Mouse (Mus musculus) gastrocnemius, postnatal 36 days (tissue): ENCODE results near the gene 1700029P11Rik. TPM values are rescaled to one million over a fixed set of nuclear protein-coding genes. Genes with fewer than 3 reads are reported as not detected.

Experiments used
- DNase-seq, 2 experiments: peaks; one replicate each; pipeline ENCODE4 v3.0.0; 2022
- intact Hi-C: fragments of 180-260 bp; cut with DNase I; formaldehyde crosslinking; loops from one replicate; pipeline ENCODE4 v1.15.1; 2025
- total RNA-seq, 2 experiments: library from RNA; stranded (reverse); gene quantifications; 2 replicates each; pipeline ENCODE4 v1.2.3; 2021

1700029P11Rik gene
- total RNA-seq, 2 experiments from 2014 or later: not detected

GRCm38 (mm10) chr15:81990549-81990948 is 10.2 kb downstream of the 1700029P11Rik start:
- no peak for DNase-seq

GRCm38 (mm10) chr15:81993992-81994391 is 13.7 kb downstream of the 1700029P11Rik start:
- intact Hi-C loops: no loop called here
- DNase-seq: no peak

More at GRCm38 (mm10) chr15:81990549-81990948, 10.2 kb downstream of the 1700029P11Rik start:
- intact Hi-C loops: no loop called here

DNA sequence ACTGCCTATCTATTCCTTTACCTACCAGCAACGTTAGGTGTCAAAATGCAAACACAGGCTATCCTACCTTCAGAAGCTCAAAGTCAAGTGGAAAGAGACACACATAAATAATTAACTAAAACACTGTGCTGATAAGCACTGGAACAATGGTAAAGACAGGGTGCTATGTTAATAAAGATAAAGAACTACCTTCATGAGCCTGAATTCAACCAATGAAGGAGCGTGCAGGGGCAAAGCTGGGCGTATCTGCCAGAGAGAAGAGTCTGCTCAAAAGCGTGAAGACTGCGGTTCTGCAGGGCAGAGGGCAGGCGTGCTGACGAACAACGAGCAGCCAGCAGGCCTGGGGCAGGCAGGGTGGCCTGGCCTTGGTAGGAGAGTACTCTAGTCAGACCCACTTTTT is 23.9 kb downstream of the 1700029P11Rik start:
- DNase-seq: no peak
- intact Hi-C loops: no loop called here

DNA sequence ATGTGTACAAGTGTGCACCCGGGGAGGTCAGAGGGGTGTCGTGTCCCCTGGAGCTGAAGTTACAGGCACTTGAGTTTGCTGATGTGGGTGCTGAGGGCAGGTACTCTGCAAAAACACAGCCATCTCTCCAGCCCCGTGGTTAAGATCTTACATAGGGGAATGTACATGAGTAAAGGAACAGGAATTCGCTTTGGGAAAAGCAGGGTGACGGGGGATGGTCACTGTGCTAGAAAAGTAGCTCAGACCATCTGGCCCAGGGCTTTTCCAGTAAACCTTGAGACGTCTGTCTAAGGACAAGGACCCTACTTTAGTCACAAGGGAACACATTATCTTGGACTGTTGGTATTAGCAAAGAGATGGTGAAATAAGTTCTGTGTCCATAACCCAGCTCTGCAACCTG is 31.6 kb downstream of the 1700029P11Rik start:
- intact Hi-C loops: no loop called here
- DNase-seq: no peak

DNA sequence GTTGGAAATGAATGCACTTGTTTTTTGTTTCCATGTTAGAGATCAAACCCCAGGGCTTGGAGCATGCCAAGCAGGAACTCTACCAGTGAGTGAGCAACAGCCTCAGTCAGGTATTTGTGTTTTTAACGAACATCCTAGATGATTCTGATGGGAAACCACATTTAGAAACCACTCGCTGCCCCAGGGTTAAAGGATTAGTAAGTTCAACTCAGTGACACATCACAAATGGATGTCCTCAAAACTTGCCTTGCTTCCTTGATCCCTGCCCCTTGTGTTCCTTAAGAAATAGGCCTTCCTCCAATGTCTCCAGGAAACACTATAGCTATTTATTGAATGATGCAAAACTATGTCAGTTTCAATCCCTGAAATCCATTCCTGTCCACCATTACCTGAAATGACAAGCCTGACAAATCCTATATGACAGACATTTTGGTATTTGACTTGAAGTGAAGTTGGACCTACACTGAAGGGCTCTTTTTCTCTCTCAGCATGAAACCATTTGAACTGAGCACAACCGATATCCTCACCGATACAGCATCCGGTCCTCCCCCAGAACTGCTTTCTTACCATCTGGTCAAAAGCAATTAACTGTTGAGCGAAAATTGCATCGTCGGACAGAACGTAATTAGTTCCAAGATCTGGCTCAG is 34.5 kb downstream of the 1700029P11Rik start:
- intact Hi-C loops: no loop called here
- no peak for DNase-seq

GRCm38 (mm10) chr15:82015392-82016100 is 35.2 kb downstream of the 1700029P11Rik start:
- DNase-seq: peak in 1 of 2 experiments; percentile 18
- intact Hi-C loops: no loop called here

DNA sequence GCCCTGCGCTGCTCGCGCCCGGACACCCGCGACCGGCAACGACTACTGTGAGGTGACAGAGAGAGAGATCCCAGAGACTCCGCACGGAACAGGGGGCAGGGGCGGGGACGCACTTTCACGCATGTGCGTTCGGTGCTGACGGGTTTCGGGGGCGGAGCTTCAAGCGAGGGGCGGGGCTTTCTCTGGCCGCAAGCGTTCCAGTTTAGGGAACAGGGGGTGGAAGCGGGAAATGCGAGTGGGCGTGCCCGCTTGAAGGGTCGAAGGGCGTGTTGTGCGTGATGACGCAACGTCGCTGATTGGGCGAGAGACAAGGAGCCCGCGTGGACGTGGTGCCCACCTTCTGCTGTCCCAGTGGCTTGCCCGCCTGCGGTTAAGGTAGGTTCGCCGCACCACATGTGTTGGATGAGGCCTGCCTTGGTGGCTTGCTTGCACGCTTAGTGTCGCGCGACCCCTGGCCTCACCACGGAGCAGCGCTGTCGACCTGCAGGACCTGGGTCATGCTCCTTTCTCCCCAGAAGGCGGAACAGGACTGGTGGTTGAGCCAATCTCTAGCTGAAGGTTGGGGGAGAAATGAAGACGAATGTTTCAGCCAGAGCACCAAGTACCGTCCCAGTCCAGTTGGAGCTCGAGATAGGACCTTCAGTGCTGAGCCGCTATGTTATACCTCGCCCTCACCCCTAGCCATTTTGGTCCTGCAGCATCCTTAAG is 35.9 kb downstream of the 1700029P11Rik start:
- DNase-seq: peak; percentile 99 to 100
- intact Hi-C loops: no loop called here

DNA sequence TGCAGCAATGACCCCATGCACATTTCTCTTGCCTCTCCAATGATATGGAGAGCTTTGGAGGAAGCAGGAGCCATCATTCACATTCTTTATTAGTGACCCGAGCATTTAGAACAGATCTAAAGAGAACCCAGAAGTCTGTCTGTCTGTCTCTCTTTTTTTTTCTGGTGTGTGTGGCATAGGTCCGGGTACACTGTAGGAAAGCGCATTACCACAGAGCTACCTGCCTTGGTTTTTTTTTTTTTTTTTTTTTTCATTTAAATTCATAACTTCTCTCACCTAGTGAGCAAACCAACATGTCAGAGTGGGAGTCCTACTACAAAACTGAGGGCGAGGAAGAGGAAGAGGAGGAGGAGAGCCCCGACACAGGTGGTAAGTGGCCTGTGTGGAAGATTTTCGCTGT is 36.5 kb downstream of the 1700029P11Rik start:
- intact Hi-C loops: no loop called here

GRCm38 (mm10) chr15:82017461-82017860 is 37.1 kb downstream of the 1700029P11Rik start:
- DNase-seq: no peak
- intact Hi-C loops: no loop called here

More for the DNA sequence above, 36.5 kb downstream of the 1700029P11Rik start:
- no peak for DNase-seq

- intact Hi-C loops: no loop called here
- no peak for DNase-seq
Observed at GRCm38 (mm10) chr15:82019288-82019687, 38.9 kb downstream of the 1700029P11Rik start.

- DNase-seq: no peak
Observed at GRCm38 (mm10) chr15:82022535-82023088, 42.3 kb downstream of the 1700029P11Rik start.

GRCm38 (mm10) chr15:82023965-82024635 is 43.8 kb downstream of the 1700029P11Rik start:
- intact Hi-C loops: no loop called here

More at GRCm38 (mm10) chr15:82022535-82023088, 42.3 kb downstream of the 1700029P11Rik start:
- intact Hi-C loops: no loop called here

DNA sequence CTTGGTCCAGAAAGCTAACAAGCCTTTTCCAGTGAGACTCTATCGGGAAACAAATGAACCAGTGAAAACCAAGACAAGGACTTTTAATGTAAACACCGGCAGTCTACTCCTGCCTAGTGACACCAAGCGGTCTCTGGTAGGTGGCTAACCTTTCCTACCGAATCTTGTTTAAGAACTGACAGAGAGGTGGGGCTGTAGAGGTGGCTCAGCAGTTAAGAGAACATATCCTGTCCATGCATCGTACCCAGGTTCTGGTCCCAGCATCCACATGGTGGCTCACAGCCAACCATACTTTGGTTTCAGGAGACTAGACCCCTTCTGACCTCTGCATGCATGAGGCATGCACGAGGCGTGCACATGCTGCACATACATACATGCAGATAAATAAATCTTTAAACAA is 46.9 kb downstream of the 1700029P11Rik start:
- intact Hi-C loops: no loop called here
- no peak for DNase-seq

More at GRCm38 (mm10) chr15:82023965-82024635, 43.8 kb downstream of the 1700029P11Rik start:
- no peak for DNase-seq

DNA sequence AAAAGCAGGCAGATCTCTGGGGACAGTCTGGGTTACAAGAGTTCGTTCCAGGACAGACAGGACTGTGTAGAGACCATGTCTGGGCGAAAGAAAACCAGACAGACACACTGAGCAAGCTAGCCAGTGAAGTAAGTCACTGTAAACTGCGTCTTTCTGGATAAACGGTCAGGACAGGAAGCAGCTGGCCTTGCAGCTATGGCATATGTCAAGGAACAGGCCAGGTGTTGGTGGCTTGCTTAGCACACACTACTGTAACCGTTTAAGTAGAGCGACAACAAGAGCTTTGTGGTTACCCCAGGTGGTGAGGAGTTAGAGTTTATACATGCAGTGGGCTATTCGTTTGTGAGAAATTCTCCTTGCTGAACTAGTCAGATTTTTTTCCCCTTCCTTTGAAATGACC is 47.4 kb downstream of the 1700029P11Rik start:
- DNase-seq: no peak
- intact Hi-C loops: no loop called here

Other genes starting within 250 kb of the 1700029P11Rik start
- 10 to 100 TPM; 27.3 to 28.3 TPM for gene Zc3h7b, start 235.5 kb upstream of the 1700029P11Rik start, total RNA-seq
- gene Rangap1, start 235.0 kb upstream of the 1700029P11Rik start, total RNA-seq: 10 to 100 TPM; 18.9 to 19.5 TPM
- gene Tef, start 178.1 kb upstream of the 1700029P11Rik start, total RNA-seq: 100 to 1,000 TPM; 167 to 181 TPM
- gene Tob2, start 121.7 kb upstream of the 1700029P11Rik start, total RNA-seq: 100 to 1,000 TPM in 1 of 2 experiments, 10 to 100 TPM in 1; 90.3 to 144 TPM
- 10 to 100 TPM; 38.1 to 39.4 TPM for gene Phf5a, start 108.6 kb upstream of the 1700029P11Rik start, total RNA-seq
- 1,000 to 10,000 TPM; 1,185 to 1,290 TPM for gene Aco2, start 108.2 kb upstream of the 1700029P11Rik start, total RNA-seq
- 1 to 10 TPM; 7.7 TPM for gene Polr3h, start 54.3 kb upstream of the 1700029P11Rik start, total RNA-seq
- gene Csdc2, start 43.8 kb upstream of the 1700029P11Rik start, total RNA-seq: 1 to 10 TPM; 1.8 to 2.3 TPM
- gene Pmm1, start 19.6 kb upstream of the 1700029P11Rik start, total RNA-seq: 10 to 100 TPM; 14.7 to 15.5 TPM
- 10 to 100 TPM; 17.8 to 22.9 TPM for gene Xrcc6, start 7.3 kb downstream of the 1700029P11Rik start, total RNA-seq
- 10 to 100 TPM; 16.7 to 17.7 TPM for gene Desi1, start 53.3 kb downstream of the 1700029P11Rik start, total RNA-seq
- 10 to 100 TPM; 36.0 to 47.5 TPM for gene Snu13, start 67.1 kb downstream of the 1700029P11Rik start, total RNA-seq
- gene 4930407I10Rik, start 78.6 kb downstream of the 1700029P11Rik start, total RNA-seq: not detected
- under 1 TPM; 0.08 to 0.15 TPM for gene Mei1, start 89.5 kb downstream of the 1700029P11Rik start, total RNA-seq
- 10 to 100 TPM; 10.2 to 17.0 TPM for gene Ccdc134, start 147.4 kb downstream of the 1700029P11Rik start, total RNA-seq
- gene Srebf2, start 166.6 kb downstream of the 1700029P11Rik start, total RNA-seq: 1 to 10 TPM; 9.2 to 9.8 TPM
- not detected for gene Shisa8, start 232.3 kb downstream of the 1700029P11Rik start, total RNA-seq
- not detected for gene Tnfrsf13c, start 243.8 kb downstream of the 1700029P11Rik start, total RNA-seq